10 mouse cellular contexts compared by ENCODE assay signal in genomic region chr3:89481488-89481887, GRCm38 (mm10). TPM values are rescaled to one million over a fixed set of nuclear protein-coding genes. Genes with fewer than 3 reads are reported as not detected.
A peak's percentile ranks its signal among the peaks of the same experiment; 100 is the strongest.
DNase-seq lines count a peak whose midpoint lies in the region; ATAC-seq and TF ChIP-seq lines count a peak whose summit lies in the region.
"Had no signal": no experiment of that assay in that cellular context is flagged by ENCODE, and none has a peak within 500 bp of the region (broad histone marks: within the 10 kb centered on the region; RNA-seq: fewer than 3 reads in every experiment).

No protein-coding gene starts in this region.

- no peak for DNase-seq in cerebellum, adult 2 months
- no peak for DNase-seq in cerebellum, adult 11-12 months
- peak; percentile 84 for DNase-seq in midbrain, embryonic 11.5 days (ENCODE audit: low spot score, missing footprints)
- DNase-seq in midbrain, embryonic 10.5 days (ENCODE audit: low spot score), result no peak
- peak; percentile 49 for DNase-seq in limb, embryonic 11.5 days (ENCODE audit: low spot score)
- DNase-seq in thymus, postnatal 25 days, result peak; percentile 60
- no peak for DNase-seq in right cerebral cortex, adult 2 months (ENCODE audit: low spot score in 2 of 2)
- DNase-seq in testis, postnatal 10 days (ENCODE audit: low spot score), result no peak
- DNase-seq: right cerebral cortex, postnatal 14 days had no signal

- peak; percentile 16; the same call in 1 of the 2 replicates for TF ChIP-seq CTCF in cerebellum, adult 2 months (IDR thresholded peaks at IDR 0.05; ENCODE audit: borderline replicate concordance, insufficient read depth, low read depth, low read length)

- no peaks in the 10 kb centered on the region for H3K27me3 ChIP-seq in cerebellum, adult 2 months (ENCODE audit: control insufficient read depth, insufficient read depth, low read length)
- no peaks in the 10 kb centered on the region for H3K27me3 ChIP-seq in midbrain, embryonic 11.5 days (ENCODE audit: control insufficient read depth, insufficient read depth, low read length)
- peaks cover 9% of the 10 kb centered on the region; the same call in 1 of the 2 replicates for H3K27me3 ChIP-seq in midbrain, embryonic 10.5 days (ENCODE audit: low read depth, poor library complexity, severe bottlenecking)
- H3K27me3 ChIP-seq in limb, embryonic 11.5 days (ENCODE audit: control insufficient read depth, insufficient read depth, low read length), result no peaks in the 10 kb centered on the region

- no peaks in the 10 kb centered on the region for H3K9me3 ChIP-seq in midbrain, embryonic 11.5 days (ENCODE audit: control insufficient read depth, low read length)
- H3K9me3 ChIP-seq in midbrain, embryonic 10.5 days (replicated peaks), result no peaks in the 10 kb centered on the region
- no peaks in the 10 kb centered on the region for H3K9me3 ChIP-seq in limb, embryonic 11.5 days (ENCODE audit: control insufficient read depth, low read length)
- H3K9me3 ChIP-seq: limb, embryonic 15.5 days had no signal

- H3K4me3 ChIP-seq in cerebellum, adult 2 months (replicated peaks; ENCODE audit: insufficient read depth, low read depth, low read length), result no peak overlapping the region
- no peak overlapping the region for H3K4me3 ChIP-seq in midbrain, embryonic 11.5 days (ENCODE audit: low read depth, low read length)
- H3K4me3 ChIP-seq in midbrain, embryonic 10.5 days, result no peak overlapping the region
- no peak overlapping the region for H3K4me3 ChIP-seq in limb, embryonic 11.5 days (ENCODE audit: low read depth, low read length)
- H3K4me3 ChIP-seq: limb, embryonic 15.5 days had no signal

- no peak overlapping the region for H3K27ac ChIP-seq in cerebellum, adult 2 months (ENCODE audit: insufficient read depth, low read length)
- H3K27ac ChIP-seq in midbrain, embryonic 11.5 days (ENCODE audit: low read depth, low read length), result no peak overlapping the region
- H3K27ac ChIP-seq in midbrain, embryonic 10.5 days (replicated peaks), result no peak overlapping the region
- H3K27ac ChIP-seq in limb, embryonic 11.5 days (replicated peaks; ENCODE audit: low read depth, low read length), result no peak overlapping the region
- H3K27ac ChIP-seq: limb, embryonic 15.5 days had no signal

- H3K4me2 ChIP-seq in midbrain, embryonic 11.5 days, result no peak overlapping the region
- H3K4me2 ChIP-seq in limb, embryonic 11.5 days (ENCODE audit: low read depth, severe bottlenecking), result no peak overlapping the region
- H3K4me2 ChIP-seq: limb, embryonic 15.5 days had no signal

- H3K4me1 ChIP-seq in cerebellum, adult 2 months (ENCODE audit: control insufficient read depth, insufficient read depth, low read length), result no peaks in the 10 kb centered on the region
- H3K4me1 ChIP-seq in midbrain, embryonic 11.5 days (ENCODE audit: control insufficient read depth, insufficient read depth, low read length), result no peaks in the 10 kb centered on the region
- peaks cover 6% of the 10 kb centered on the region; the same call in 1 of the 2 replicates for H3K4me1 ChIP-seq in midbrain, embryonic 10.5 days
- H3K4me1 ChIP-seq in limb, embryonic 11.5 days (ENCODE audit: control insufficient read depth, insufficient read depth, low read length), result no peaks in the 10 kb centered on the region

- no peaks in the 10 kb centered on the region for H3K36me3 ChIP-seq in midbrain, embryonic 11.5 days (ENCODE audit: control insufficient read depth, insufficient read depth, low read length)
- H3K36me3 ChIP-seq in midbrain, embryonic 10.5 days, result no peaks in the 10 kb centered on the region
- H3K36me3 ChIP-seq in limb, embryonic 11.5 days (ENCODE audit: control insufficient read depth, insufficient read depth, low read length), result no peaks in the 10 kb centered on the region
- H3K36me3 ChIP-seq: limb, embryonic 15.5 days had no signal

- TF ChIP-seq POLR2A in cerebellum, adult 2 months (IDR thresholded peaks at IDR 0.05; ENCODE audit: borderline replicate concordance, insufficient read depth, low read length), result no peak

- 48% methylated on average over 2 of the region's 2 CpGs for WGBS in cerebellum, adult 2 months
- 42% methylated on average over 2 of the region's 2 CpGs for WGBS in midbrain, embryonic 11.5 days
- WGBS in midbrain, embryonic 10.5 days, result 45% methylated on average over 2 of the region's 2 CpGs
- WGBS in limb, embryonic 11.5 days, result 38% methylated on average over 2 of the region's 2 CpGs

- ATAC-seq in midbrain, embryonic 11.5 days (ENCODE audit: low FRiP score), result no peak
- ATAC-seq in limb, embryonic 11.5 days (ENCODE audit: insufficient number of reproducible peaks, low FRiP score, low TSS enrichment, low read depth), result no peak

- no peak overlapping the region for H3K9ac ChIP-seq in midbrain, embryonic 11.5 days (ENCODE audit: low read length)
- no peak overlapping the region for H3K9ac ChIP-seq in limb, embryonic 11.5 days (ENCODE audit: low read length)
- H3K9ac ChIP-seq: limb, embryonic 15.5 days had no signal

RNA-seq across cellular contexts. Expression of gene Pmvk, which starts 27.1 kb away (rescaled TPM):
- 68.7 and 71.0 TPM in 2 replicates for polyA plus RNA-seq in cerebellum, adult 2 months (2012; rRNA removed)
- 67.1 and 69.7 TPM in 2 replicates for polyA plus RNA-seq in midbrain, embryonic 11.5 days (2014; fragmentation: Nextera tagmentation; extraction: Ambion mirVana)
- 79.0 and 79.2 TPM in 2 replicates for polyA plus RNA-seq in midbrain, embryonic 10.5 days (2016; fragmentation: Nextera tagmentation; extraction: Ambion mirVana)
- polyA plus RNA-seq in limb, embryonic 11.5 days (2014; fragmentation: Nextera tagmentation; extraction: Ambion mirVana), result 58.6 and 64.0 TPM in 2 replicates

RNA-seq across cellular contexts. Expression of gene Kcnn3, which starts 38.5 kb away (rescaled TPM):
- 6.1 and 6.2 TPM in 2 replicates for polyA plus RNA-seq in cerebellum, adult 2 months (2012; rRNA removed)
- polyA plus RNA-seq in midbrain, embryonic 11.5 days (2014; fragmentation: Nextera tagmentation; extraction: Ambion mirVana), result 1.3 and 1.4 TPM in 2 replicates
- polyA plus RNA-seq in midbrain, embryonic 10.5 days (2016; fragmentation: Nextera tagmentation; extraction: Ambion mirVana), result 0.68 and 1.1 TPM in 2 replicates
- 1.0 and 1.1 TPM in 2 replicates for polyA plus RNA-seq in limb, embryonic 11.5 days (2014; fragmentation: Nextera tagmentation; extraction: Ambion mirVana)

RNA-seq across cellular contexts. Expression of gene Pbxip1, which starts 45.0 kb away (rescaled TPM):
- 26.5 and 30.5 TPM in 2 replicates for polyA plus RNA-seq in cerebellum, adult 2 months (2012; rRNA removed)
- polyA plus RNA-seq in midbrain, embryonic 11.5 days (2014; fragmentation: Nextera tagmentation; extraction: Ambion mirVana), result 7.5 and 8.3 TPM in 2 replicates
- polyA plus RNA-seq in midbrain, embryonic 10.5 days (2016; fragmentation: Nextera tagmentation; extraction: Ambion mirVana), result 18.6 and 19.9 TPM in 2 replicates
- polyA plus RNA-seq in limb, embryonic 11.5 days (2014; fragmentation: Nextera tagmentation; extraction: Ambion mirVana), result 10.3 and 11.5 TPM in 2 replicates

RNA-seq across cellular contexts. Expression of gene Pygo2, which starts 51.5 kb away (rescaled TPM):
- polyA plus RNA-seq in cerebellum, adult 2 months (2012; rRNA removed), result 38.7 and 39.3 TPM in 2 replicates
- polyA plus RNA-seq in midbrain, embryonic 11.5 days (2014; fragmentation: Nextera tagmentation; extraction: Ambion mirVana), result 47.2 and 52.5 TPM in 2 replicates
- polyA plus RNA-seq in midbrain, embryonic 10.5 days (2016; fragmentation: Nextera tagmentation; extraction: Ambion mirVana), result 41.9 and 43.3 TPM in 2 replicates
- polyA plus RNA-seq in limb, embryonic 11.5 days (2014; fragmentation: Nextera tagmentation; extraction: Ambion mirVana), result 64.3 and 65.5 TPM in 2 replicates

Comparison
In these comparisons a context has a peak if more than half of its experiments do, and no peak if none do; other contexts are left out.
1. DNase-seq: peak in midbrain, embryonic 11.5 days (single experiment), limb, embryonic 11.5 days (single experiment) and thymus, postnatal 25 days (single experiment); none in cerebellum, adult 2 months (0 of 2), cerebellum, adult 11-12 months (single experiment), midbrain, embryonic 10.5 days (single experiment), right cerebral cortex, adult 2 months (0 of 2) and testis, postnatal 10 days (single experiment).